Mouse (Mus musculus) liver, embryonic 16.5 days (tissue): Measurements from ENCODE around the gene H2afb2. TPM values are rescaled to one million over a fixed set of nuclear protein-coding genes. Genes with fewer than 3 reads are reported as not detected.

Experiments
- ATAC-seq: fragments of 200-750 bp; cut with Nextera tagmentation; 2 replicates; pipeline ENCODE4 v1.8.0; 2017; ENCODE audit warnings: low read depth, mild to moderate bottlenecking, moderate number of reproducible peaks, moderate library complexity
- H3K27ac ChIP-seq: fragments of 300-500 bp; sonication (generic); 2 replicates; pipeline ENCODE4 v1.5.1; 2014; ENCODE audit warnings: mild to moderate bottlenecking, low read length
- H3K27me3 ChIP-seq: fragments of 300-500 bp; sonication (generic); 2 replicates; pipeline ENCODE4 v1.6.1; 2014; ENCODE audit warnings: low read depth, low read length, mixed read lengths; ENCODE audit not compliant: control insufficient read depth, insufficient read depth
- H3K36me3 ChIP-seq: fragments of 300-500 bp; sonication (generic); 2 replicates; pipeline ENCODE4 v1.6.1; 2014; ENCODE audit warnings: mild to moderate bottlenecking; ENCODE audit not compliant: control insufficient read depth, insufficient read depth
- H3K4me1 ChIP-seq: fragments of 300-500 bp; sonication (generic); 2 replicates; pipeline ENCODE4 v1.6.1; 2014; ENCODE audit warnings: low read depth, low read length, mixed read lengths; ENCODE audit not compliant: control insufficient read depth
- H3K4me2 ChIP-seq: fragments of 300-500 bp; sonication (generic); 2 replicates; pipeline ENCODE4 v1.6.1; 2014; ENCODE audit warnings: low read depth, low read length, mixed read lengths
- H3K4me3 ChIP-seq: fragments of 300-500 bp; sonication (generic); 2 replicates; pipeline ENCODE4 v1.5.1; 2014; ENCODE audit warnings: low read depth, mild to moderate bottlenecking, low read length
- H3K9ac ChIP-seq: fragments of 300-500 bp; sonication (generic); 2 replicates; pipeline ENCODE4 v1.6.1; 2014; ENCODE audit warnings: low read depth, low read length
- H3K9me3 ChIP-seq: fragments of 300-500 bp; sonication (generic); replicated peaks from 2 replicates; pipeline ENCODE4 v1.6.1; 2016; ENCODE audit warnings: low read length; ENCODE audit not compliant: control insufficient read depth
- WGBS: fragments of 180-500 bp; shearing (Covaris S2); extraction: QIAGEN DNeasy Blood & Tissue Kit; methylation state at CpG from one replicate; pipeline ENCODE4 v1.1.7; 2014; ENCODE audit not compliant: insufficient replicate concordance; 5-methylcytosine and 5-hydroxymethylcytosine counted together
- polyA plus RNA-seq: library from polyadenylated mRNA; unstranded; fragments of >200 nt; fragmentation: Nextera tagmentation; extraction: Ambion mirVana; gene quantifications from 2 replicates; pipeline ENCODE4 v1.2.1, GENCODE M21; 2015

H2afb2 gene
- not detected in 2 replicates for polyA plus RNA-seq

GRCm38 (mm10) chrX:116680878-116681277 lies at the start of gene H2afb2:
H2afb2 (plus strand) TSS chrX:116681178.
- no peak within 1 kb of the TSS for H3K9ac ChIP-seq
- no peak within 1 kb of the TSS for H3K27ac ChIP-seq
- no peaks in the 10 kb centered on the region for H3K27me3 ChIP-seq
- H3K4me2 ChIP-seq = no peak within 1 kb of the TSS
- 58% methylated on average over 6 of the region's 6 CpGs for WGBS
- no peak within 1 kb of the TSS for H3K4me3 ChIP-seq
- H3K4me1 ChIP-seq = no peaks in the 10 kb centered on the region
- no peak for ATAC-seq
- no peaks in the 10 kb centered on the region for H3K36me3 ChIP-seq
- no peaks in the 10 kb centered on the region for H3K9me3 ChIP-seq

Other genes starting within 250 kb of the H2afb2 start
- gene Cpxcr1, start 232.2 kb upstream of the H2afb2 start, polyA plus RNA-seq = not detected in 2 replicates